Mouse (Mus musculus) forebrain, embryonic 10.5 days (tissue): ENCODE measurements around the gene Olfr792. TPM values are rescaled to one million over a fixed set of nuclear protein-coding genes. Genes with fewer than 3 reads are reported as not detected.

Source experiments
- DNase-seq: peaks from one replicate; pipeline ENCODE4 v3.0.0-alpha.2; 2017; ENCODE audit warnings: low spot score; ENCODE audit errors: extremely low spot score
- H3K27ac ChIP-seq: fragments of 300-500 bp; sonication (generic); 2 replicates; pipeline ENCODE4 v1.5.1; 2016; ENCODE audit warnings: mild to moderate bottlenecking
- H3K27me3 ChIP-seq: fragments of 300-500 bp; sonication (generic); 2 replicates; pipeline ENCODE4 v1.6.1; 2016; ENCODE audit warnings: mild to moderate bottlenecking; ENCODE audit not compliant: poor library complexity, severe bottlenecking
- H3K36me3 ChIP-seq: fragments of 300-500 bp; sonication (generic); replicated peaks from 2 replicates; pipeline ENCODE4 v1.6.1; 2016; ENCODE audit warnings: mild to moderate bottlenecking, moderate library complexity
- H3K4me1 ChIP-seq: fragments of 300-500 bp; sonication (generic); 2 replicates; pipeline ENCODE4 v1.6.1; 2016
- H3K4me3 ChIP-seq: fragments of 300-500 bp; sonication (generic); 2 replicates; pipeline ENCODE4 v1.5.1; 2016; ENCODE audit warnings: mild to moderate bottlenecking, moderate library complexity
- H3K9me3 ChIP-seq: fragments of 300-500 bp; sonication (generic); 2 replicates; pipeline ENCODE4 v1.6.1; 2016; ENCODE audit warnings: mild to moderate bottlenecking, moderate library complexity
- WGBS: fragments of 180-500 bp; shearing (Covaris S2); methylation state at CpG from one replicate; pipeline ENCODE4 v1.1.7; 2016; 5-methylcytosine and 5-hydroxymethylcytosine counted together
- microRNA-seq: library from miRNA; unstranded; fragments of <30 nt; microRNA quantifications from one replicate; pipeline ENCODE4, GENCODE M21; 2017
- polyA plus RNA-seq: library from polyadenylated mRNA; unstranded; fragments of >200 nt; fragmentation: Nextera tagmentation; extraction: Ambion mirVana; gene quantifications from 2 replicates; pipeline ENCODE4 v1.2.1, GENCODE M21; 2016

Olfr792 gene
- not detected in 2 replicates for polyA plus RNA-seq

DNA sequence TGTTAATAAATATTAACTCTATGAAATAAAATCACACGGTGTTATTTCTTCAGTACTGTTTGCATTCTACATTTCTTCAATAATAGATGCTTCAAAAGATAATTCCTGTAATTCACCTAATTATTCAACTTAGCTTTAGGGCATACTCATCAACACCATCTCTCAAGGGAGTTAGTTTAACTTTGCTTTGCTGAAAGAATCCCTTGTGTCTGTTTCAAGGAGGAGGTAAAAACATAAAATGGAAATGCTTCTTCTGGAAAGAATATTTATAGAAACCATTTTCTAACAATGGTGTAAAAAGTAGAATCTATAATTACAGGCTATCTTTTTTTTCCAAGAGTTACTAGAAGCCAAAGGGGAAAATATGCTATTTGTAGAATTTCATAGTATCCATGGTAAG, at the start of gene Olfr792:
Gene Olfr792 (plus strand): TSS at position 301 of the 400 bp plus-strand sequence.
- no peaks in the 10 kb centered on the region for H3K27me3 ChIP-seq
- no peaks in the 10 kb centered on the region for H3K4me1 ChIP-seq
- no peak within 1 kb of the TSS for H3K27ac ChIP-seq
- H3K36me3 ChIP-seq, result no peaks in the 10 kb centered on the region
- WGBS, result 89% methylated on average over 1 of the region's 1 CpGs
- DNase-seq, result no peak
- no peak within 1 kb of the TSS for H3K4me3 ChIP-seq
- H3K9me3 ChIP-seq, result peaks cover 6% of the 10 kb centered on the region; the same call in 1 of the 2 replicates

DNA sequence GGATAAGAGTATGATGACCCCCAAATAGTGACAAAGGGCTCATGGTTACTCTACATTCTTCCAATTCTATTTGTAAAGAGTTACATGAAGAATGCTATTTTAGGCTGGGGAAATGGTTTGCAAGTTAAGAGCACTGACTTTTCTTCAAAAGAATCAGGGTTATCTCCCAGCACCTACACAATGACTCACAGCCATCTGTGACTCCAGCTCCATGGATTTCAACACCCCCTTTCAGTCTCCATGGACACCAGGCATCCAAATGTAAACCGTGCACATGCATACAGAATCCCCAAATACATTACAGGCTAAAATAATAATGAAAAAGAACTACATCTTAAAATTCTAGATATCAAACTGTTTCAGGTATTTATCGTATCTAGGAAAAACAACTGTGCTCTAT, 48.9 kb upstream of the Olfr792 start:
- Histone ChIP-seq H3K4me3 (no peak overlapping the region), H3K27ac (no peak overlapping the region), H3K9me3 (no peaks in the 10 kb centered on the region), H3K36me3 (no peaks in the 10 kb centered on the region), H3K4me1 (no peaks in the 10 kb centered on the region), H3K27me3 (no peaks in the 10 kb centered on the region)
- 83% methylated on average over 2 of the region's 2 CpGs for WGBS
- no peak for DNase-seq

DNA sequence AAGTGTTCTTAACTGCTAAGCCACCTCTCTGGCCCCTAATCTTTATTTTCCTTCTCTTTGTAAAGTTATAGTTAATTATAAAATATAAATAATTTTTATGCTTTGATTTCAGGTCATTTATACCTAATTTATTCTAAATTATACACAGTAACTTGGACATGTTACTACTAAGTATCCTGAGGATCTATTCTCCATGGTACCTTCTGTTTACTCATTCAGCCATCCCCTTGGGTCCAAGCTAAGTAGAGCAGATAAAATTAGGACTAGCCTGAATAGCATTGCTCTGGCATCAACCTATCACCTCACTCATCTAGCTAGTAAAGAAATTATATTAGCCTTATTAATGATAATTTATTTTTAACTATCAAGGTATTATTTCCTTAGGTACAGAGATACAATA, 40.8 kb upstream of the Olfr792 start, which contains the start of gene Olfr790:
Gene Olfr790 (plus strand): TSS at position 301 of the 400 bp plus-strand sequence.
- DNase-seq, result no peak
- H3K36me3 ChIP-seq, result no peaks in the 10 kb centered on the region
- no peaks in the 10 kb centered on the region for H3K27me3 ChIP-seq
- H3K4me3 ChIP-seq, result no peak within 1 kb of the TSS
- no peaks in the 10 kb centered on the region for H3K9me3 ChIP-seq
- H3K27ac ChIP-seq, result no peak within 1 kb of the TSS
- H3K4me1 ChIP-seq, result no peaks in the 10 kb centered on the region

DNA sequence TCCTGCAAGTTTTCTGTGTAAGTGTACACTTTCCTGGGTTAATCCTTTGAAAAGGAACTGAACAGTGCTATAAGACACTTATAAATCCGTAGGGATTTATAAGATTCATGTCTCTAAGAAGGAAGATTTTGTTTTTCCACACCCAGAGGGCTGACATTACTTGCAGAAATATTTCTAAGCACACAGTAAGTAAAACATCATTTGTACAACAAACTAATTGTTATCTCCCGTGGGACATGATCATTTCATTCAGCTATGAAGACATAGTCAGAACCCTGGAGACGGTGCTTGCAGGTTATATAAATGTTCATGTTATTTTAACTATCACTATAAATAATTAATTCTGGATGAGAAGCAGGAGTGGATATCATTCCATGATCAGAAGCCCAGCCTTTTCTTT, 17.5 kb upstream of the Olfr792 start, which contains the start of gene Olfr791:
Gene Olfr791 (plus strand): TSS at position 301 of the 400 bp plus-strand sequence.
- no peak for DNase-seq
- Histone ChIP-seq H3K36me3 (no peaks in the 10 kb centered on the region), H3K4me1 (no peaks in the 10 kb centered on the region), H3K27me3 (no peaks in the 10 kb centered on the region), H3K9me3 (no peaks in the 10 kb centered on the region), H3K27ac (no peak within 1 kb of the TSS), H3K4me3 (no peak within 1 kb of the TSS)
- 83% methylated on average over 3 of the region's 3 CpGs for WGBS

DNA sequence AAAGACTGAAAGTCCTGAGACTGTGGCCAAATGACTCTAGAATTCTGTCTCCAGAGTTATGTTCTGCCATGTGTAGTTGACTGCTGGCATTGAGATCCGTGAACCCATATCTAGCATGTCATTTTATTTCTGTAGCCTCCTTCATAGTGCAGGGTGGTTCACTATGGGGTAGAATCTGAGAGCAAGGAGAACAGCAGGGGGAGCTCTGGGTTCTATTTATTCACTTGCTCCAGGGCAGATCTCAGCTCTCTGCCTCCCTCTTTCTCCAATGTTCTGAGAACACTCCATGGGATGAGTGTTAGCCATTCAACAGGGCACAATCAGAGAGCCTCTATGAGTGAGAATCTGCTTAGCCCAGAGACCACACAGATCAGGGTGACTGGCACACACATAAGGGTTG, 10.4 kb downstream of the Olfr792 start:
- Histone ChIP-seq H3K4me3 (no peak overlapping the region), H3K27me3 (no peaks in the 10 kb centered on the region), H3K36me3 (no peaks in the 10 kb centered on the region), H3K9me3 (peaks cover 5% of the 10 kb centered on the region), H3K4me1 (no peaks in the 10 kb centered on the region), H3K27ac (no peak overlapping the region)
- DNase-seq, result no peak
- 67% methylated on average over 1 of the region's 1 CpGs for WGBS

DNA sequence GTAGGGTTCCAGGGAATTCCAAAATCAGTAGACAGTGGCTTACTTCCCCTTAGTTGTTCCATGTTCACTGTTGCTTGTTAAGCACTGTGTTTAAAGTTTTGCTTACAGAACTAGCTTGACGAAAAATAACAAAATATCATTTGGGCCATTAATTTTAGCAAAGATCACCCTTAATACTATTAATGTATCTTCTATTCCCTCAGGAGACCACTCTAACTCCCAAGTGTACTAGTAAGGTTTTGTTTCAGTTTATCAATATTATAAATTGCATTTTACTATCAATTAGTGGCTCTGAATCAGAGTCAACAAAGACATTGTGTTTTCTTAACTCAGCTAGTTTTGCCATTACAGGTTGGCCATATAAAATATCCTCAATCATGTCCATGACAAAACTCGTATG, 28.4 kb downstream of the Olfr792 start, which contains the start of gene Olfr794:
Gene Olfr794 (plus strand): TSS at position 301 of the 400 bp plus-strand sequence.
- Histone ChIP-seq H3K27ac (no peak within 1 kb of the TSS), H3K4me3 (no peak within 1 kb of the TSS), H3K36me3 (no peaks in the 10 kb centered on the region), H3K27me3 (no peaks in the 10 kb centered on the region), H3K9me3 (no peaks in the 10 kb centered on the region), H3K4me1 (no peaks in the 10 kb centered on the region)
- DNase-seq, result no peak
- 85% methylated on average over 2 of the region's 2 CpGs for WGBS

DNA sequence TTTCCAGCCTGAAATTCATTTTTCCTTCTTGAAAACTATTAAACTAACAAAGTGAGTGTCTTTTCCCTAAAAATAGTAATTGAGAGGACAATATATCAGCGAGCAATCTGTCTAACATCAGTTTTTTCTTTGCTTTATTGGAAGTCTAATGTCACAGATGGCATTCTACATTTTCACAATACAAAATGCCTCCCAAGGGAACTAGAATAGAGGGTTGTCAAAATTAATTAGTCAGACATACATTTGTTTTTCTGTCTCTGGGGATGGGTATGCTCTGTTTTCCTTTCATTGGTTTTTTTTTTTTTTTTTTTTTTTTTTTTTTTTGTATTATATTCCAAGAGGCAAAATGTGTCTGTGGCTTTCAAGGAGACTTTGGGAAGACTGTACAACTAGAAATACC, 38.1 kb downstream of the Olfr792 start:
- Histone ChIP-seq H3K27me3 (no peaks in the 10 kb centered on the region), H3K4me3 (no peak overlapping the region), H3K27ac (no peak overlapping the region), H3K36me3 (no peaks in the 10 kb centered on the region), H3K4me1 (no peaks in the 10 kb centered on the region), H3K9me3 (no peaks in the 10 kb centered on the region)
- WGBS, result 83% methylated on average over 1 of the region's 1 CpGs
- DNase-seq, result no peak

Small RNA genes lying within 50 kb of the gene (microRNA-seq; reads per million reads assigned to microRNA genes)
- gene Gm23252, result not detected

Other genes starting within 250 kb of the Olfr792 start
- gene Olfr780, start 221.0 kb upstream of the Olfr792 start, polyA plus RNA-seq, result not detected in 2 replicates
- not detected in 2 replicates for gene Olfr781, start 210.3 kb upstream of the Olfr792 start, polyA plus RNA-seq
- gene Olfr782, start 190.3 kb upstream of the Olfr792 start, polyA plus RNA-seq, result not detected in 2 replicates
- 0.06 TPM in 1 of 2 replicates, not detected in the other for gene Olfr784, start 155.1 kb upstream of the Olfr792 start, polyA plus RNA-seq
- not detected in 2 replicates for gene Olfr785, start 133.7 kb upstream of the Olfr792 start, polyA plus RNA-seq
- gene Olfr786, start 111.9 kb upstream of the Olfr792 start, polyA plus RNA-seq, result not detected in 2 replicates
- gene Olfr787, start 77.3 kb upstream of the Olfr792 start, polyA plus RNA-seq, result not detected in 2 replicates
- not detected in 2 replicates for gene Olfr788, start 68.2 kb upstream of the Olfr792 start, polyA plus RNA-seq
- not detected in 2 replicates for gene Olfr789, start 54.4 kb upstream of the Olfr792 start, polyA plus RNA-seq
- gene Olfr790, start 40.7 kb upstream of the Olfr792 start, polyA plus RNA-seq, result not detected in 2 replicates
- not detected in 2 replicates for gene Olfr791, start 17.4 kb upstream of the Olfr792 start, polyA plus RNA-seq
- gene Olfr794, start 28.5 kb downstream of the Olfr792 start, polyA plus RNA-seq, result not detected in 2 replicates
- not detected in 2 replicates for gene Olfr796, start 73.4 kb downstream of the Olfr792 start, polyA plus RNA-seq
- not detected in 2 replicates for gene Olfr798, start 88.8 kb downstream of the Olfr792 start, polyA plus RNA-seq
- not detected in 2 replicates for gene Olfr799, start 98.3 kb downstream of the Olfr792 start, polyA plus RNA-seq
- gene Olfr800, start 118.5 kb downstream of the Olfr792 start, polyA plus RNA-seq, result not detected in 2 replicates
- not detected in 2 replicates for gene Olfr801, start 134.7 kb downstream of the Olfr792 start, polyA plus RNA-seq
- not detected in 2 replicates for gene Olfr802, start 149.0 kb downstream of the Olfr792 start, polyA plus RNA-seq
- gene Olfr803, start 155.1 kb downstream of the Olfr792 start, polyA plus RNA-seq, result not detected in 2 replicates
- gene Olfr804, start 164.0 kb downstream of the Olfr792 start, polyA plus RNA-seq, result not detected in 2 replicates
- not detected in 2 replicates for gene Olfr805, start 190.2 kb downstream of the Olfr792 start, polyA plus RNA-seq
- not detected in 2 replicates for gene Olfr806, start 202.8 kb downstream of the Olfr792 start, polyA plus RNA-seq
- not detected in 2 replicates for gene Olfr807, start 218.6 kb downstream of the Olfr792 start, polyA plus RNA-seq
- gene Olfr808, start 226.3 kb downstream of the Olfr792 start, polyA plus RNA-seq, result not detected in 2 replicates
- gene Olfr809, start 235.5 kb downstream of the Olfr792 start, polyA plus RNA-seq, result not detected in 2 replicates